In the genomic region with DNA sequence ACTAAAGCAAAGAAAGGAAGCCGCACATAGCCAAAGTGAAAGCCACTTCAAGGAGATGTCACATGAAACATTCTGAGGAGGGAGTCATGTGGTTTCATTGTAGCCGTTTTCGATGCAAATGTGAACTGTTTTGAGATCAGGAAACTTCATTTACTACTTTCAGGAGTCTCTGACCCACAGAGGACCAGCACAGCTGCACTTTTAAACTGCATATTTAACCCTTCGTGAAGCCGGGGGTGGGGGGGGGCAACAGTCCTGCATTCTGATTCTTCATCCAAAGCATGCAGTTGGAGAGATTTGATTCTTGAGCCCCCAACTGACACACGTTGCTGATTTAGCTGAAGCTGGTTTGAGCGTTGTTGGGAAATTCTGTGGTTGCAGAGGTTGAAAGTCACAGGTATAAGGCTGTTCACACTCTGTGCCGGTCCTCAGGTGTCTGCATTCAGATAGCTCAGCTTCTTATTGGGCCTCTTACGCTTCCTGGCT, we compare ENCODE assay signal across 17 mouse cellular contexts. TPM values are rescaled to one million over a fixed set of nuclear protein-coding genes. Genes with fewer than 3 reads are reported as not detected.
A peak's percentile ranks its signal among the peaks of the same experiment; 100 is the strongest.
DNase-seq lines count a peak whose midpoint lies in the region; ATAC-seq lines count a peak whose summit lies in the region.
"Had no signal": no experiment of that assay in that cellular context is flagged by ENCODE, and none has a peak within 500 bp of the region (broad histone marks: within the 10 kb centered on the region; RNA-seq: fewer than 3 reads in every experiment).

No protein-coding gene starts in this region.

- no peak for ATAC-seq in forebrain, embryonic 14.5 days
- ATAC-seq: hindbrain, postnatal 0 days had no signal

- intact Hi-C loops in left cerebral cortex, postnatal 14 days (cut with DNase I), result no loop called here

- H3K9ac ChIP-seq in forebrain, embryonic 14.5 days (ENCODE audit: low read length), result no peak overlapping the region
- H3K9ac ChIP-seq: limb, embryonic 12.5 days; stomach, embryonic 15.5 days had no signal

- no peaks in the 10 kb centered on the region for H3K4me1 ChIP-seq in forebrain, embryonic 14.5 days (ENCODE audit: control insufficient read depth, insufficient read depth, low read length)
- H3K4me1 ChIP-seq: stomach, embryonic 15.5 days had no signal

- H3K4me3 ChIP-seq in forebrain, embryonic 14.5 days (ENCODE audit: low read depth, low read length), result no peak overlapping the region
- H3K4me3 ChIP-seq: limb, embryonic 12.5 days; stomach, embryonic 15.5 days had no signal

- no peak overlapping the region for H3K4me2 ChIP-seq in forebrain, embryonic 14.5 days (ENCODE audit: low read length)
- H3K4me2 ChIP-seq: limb, embryonic 12.5 days; stomach, embryonic 15.5 days had no signal

- H3K36me3 ChIP-seq in splenic B cell, adult 2 months (ENCODE audit: control insufficient read depth, insufficient read depth, low read length, poor library complexity, severe bottlenecking), result no peaks in the 10 kb centered on the region
- no peaks in the 10 kb centered on the region for H3K36me3 ChIP-seq in forebrain, embryonic 14.5 days (ENCODE audit: control insufficient read depth, insufficient read depth, low read length)
- H3K36me3 ChIP-seq: limb, embryonic 12.5 days; stomach, embryonic 15.5 days had no signal

- no peaks in the 10 kb centered on the region for H3K9me3 ChIP-seq in forebrain, embryonic 14.5 days (replicated peaks; ENCODE audit: control insufficient read depth, low read length)
- H3K9me3 ChIP-seq: limb, embryonic 12.5 days; stomach, embryonic 15.5 days had no signal

- WGBS in forebrain, embryonic 14.5 days, result 81% methylated on average over 9 of the region's 9 CpGs

- H3K27me3 ChIP-seq in splenic B cell, adult 2 months (ENCODE audit: control insufficient read depth, insufficient read depth, low read length, poor library complexity, severe bottlenecking), result no peaks in the 10 kb centered on the region
- no peaks in the 10 kb centered on the region for H3K27me3 ChIP-seq in forebrain, embryonic 14.5 days (replicated peaks; ENCODE audit: control insufficient read depth, insufficient read depth, low read length)
- H3K27me3 ChIP-seq: limb, embryonic 12.5 days; stomach, embryonic 15.5 days had no signal

- H3K27ac ChIP-seq in forebrain, embryonic 14.5 days (ENCODE audit: low read depth, low read length), result no peak overlapping the region
- H3K27ac ChIP-seq: hindbrain, postnatal 0 days; kidney, postnatal 0 days; limb, embryonic 12.5 days; stomach, embryonic 15.5 days had no signal

- DNase-seq in spleen, postnatal 36 days (ENCODE audit: low spot score in 2 of 2), result peak; percentile 61 to 65
- no peak for DNase-seq in spleen, postnatal 14 days (ENCODE audit: low spot score in 2 of 2)
- DNase-seq in induced T-regulatory cell, adult 2 months (ENCODE audit: low read depth), result peak; percentile 83
- peak; percentile 77 for DNase-seq in splenic B cell, adult 2 months (ENCODE audit: low read depth, low spot score)
- DNase-seq in left cerebral cortex, postnatal 14 days (ENCODE audit: low spot score in 2 of 2), result no peak
- no peak for DNase-seq in forebrain, embryonic 14.5 days (ENCODE audit: low spot score)
- DNase-seq in kidney, postnatal 36 days, result no peak
- DNase-seq: adrenal gland, adult 8-10 months; cerebellum, postnatal 36 days; heart, adult 18-20 months; heart, postnatal 10 days; layer of hippocampus, postnatal 36 days; right cerebral cortex, postnatal 14 days had no signal

RNA-seq across cellular contexts. Expression of gene Ppp3ca, which starts 18.2 kb away (rescaled TPM):
- 100 to 1,000 TPM; 725 to 756 TPM for total RNA-seq in left cerebral cortex, postnatal 14 days (2021)
- 84.4 and 111 TPM in 2 replicates for polyA plus RNA-seq in forebrain, embryonic 14.5 days (2014; fragmentation: Nextera tagmentation; extraction: Ambion mirVana)

Comparison
In these comparisons a context has a peak if more than half of its experiments do, and no peak if none do; other contexts are left out.
1. DNase-seq: peak in spleen, postnatal 36 days (2 of 2), induced T-regulatory cell, adult 2 months (single experiment) and splenic B cell, adult 2 months (single experiment); none in spleen, postnatal 14 days (0 of 2), left cerebral cortex, postnatal 14 days (0 of 2), forebrain, embryonic 14.5 days (single experiment) and kidney, postnatal 36 days (0 of 2).